In genomic region chr1:92521376-92521775, GRCm38 (mm10) we compare ENCODE assay signal across 10 mouse cellular contexts. TPM values are rescaled to one million over a fixed set of nuclear protein-coding genes. Genes with fewer than 3 reads are reported as not detected.
A peak's percentile ranks its signal among the peaks of the same experiment; 100 is the strongest.
DNase-seq lines count a peak whose midpoint lies in the region; ATAC-seq and TF ChIP-seq lines count a peak whose summit lies in the region.
"Had no signal": no experiment of that assay in that cellular context is flagged by ENCODE, and none has a peak within 500 bp of the region (broad histone marks: within the 10 kb centered on the region; RNA-seq: fewer than 3 reads in every experiment).

No protein-coding gene starts in this region.

- no peak overlapping the region for H3K9ac ChIP-seq in intestine, embryonic 14.5 days (ENCODE audit: low read length)
- no peak overlapping the region for H3K9ac ChIP-seq in intestine, embryonic 16.5 days (ENCODE audit: low read depth, low read length)
- H3K9ac ChIP-seq in neural tube, embryonic 11.5 days (ENCODE audit: low read length) = no peak overlapping the region
- H3K9ac ChIP-seq: embryonic facial prominence, embryonic 13.5 days; liver, embryonic 15.5 days had no signal

- H3K36me3 ChIP-seq in intestine, embryonic 14.5 days (ENCODE audit: control insufficient read depth, insufficient read depth, low read length) = no peaks in the 10 kb centered on the region
- H3K36me3 ChIP-seq in intestine, embryonic 16.5 days (ENCODE audit: control insufficient read depth, insufficient read depth, low read length) = no peaks in the 10 kb centered on the region
- no peaks in the 10 kb centered on the region for H3K36me3 ChIP-seq in G1E (replicated peaks)
- no peaks in the 10 kb centered on the region for H3K36me3 ChIP-seq in neural tube, embryonic 11.5 days (ENCODE audit: control insufficient read depth, insufficient read depth, low read length)
- H3K36me3 ChIP-seq: embryonic facial prominence, embryonic 13.5 days; liver, embryonic 15.5 days had no signal

- TF ChIP-seq CTCF in G1E (IDR thresholded peaks at IDR 0.05; ENCODE audit: low read depth, low read length) = no peak; the same call in 1 of the 2 replicates

- H3K27me3 ChIP-seq in intestine, embryonic 14.5 days (replicated peaks; ENCODE audit: control insufficient read depth, insufficient read depth, low read length) = no peaks in the 10 kb centered on the region
- no peaks in the 10 kb centered on the region for H3K27me3 ChIP-seq in intestine, embryonic 16.5 days (replicated peaks; ENCODE audit: control insufficient read depth, insufficient read depth, low read length)
- H3K27me3 ChIP-seq in G1E (ENCODE audit: insufficient read depth, low read length) = peaks cover 3% of the 10 kb centered on the region; the same call in 1 of the 2 replicates
- no peaks in the 10 kb centered on the region for H3K27me3 ChIP-seq in neural tube, embryonic 11.5 days (ENCODE audit: control insufficient read depth, insufficient read depth, low read length)
- H3K27me3 ChIP-seq: liver, embryonic 15.5 days had no signal

- ATAC-seq in intestine, embryonic 14.5 days (replicated peaks; ENCODE audit: low FRiP score, low TSS enrichment, low read depth) = no peak
- ATAC-seq in intestine, embryonic 16.5 days = no peak
- ATAC-seq in G1E (ENCODE audit: extremely low read depth, insufficient number of reproducible peaks, low FRiP score, poor library complexity, severe bottlenecking) = 0 out of 2 replicates have a peak, but pooled peaks have one; percentile 8
- ATAC-seq in neural tube, embryonic 11.5 days (ENCODE audit: insufficient read depth, low FRiP score, low TSS enrichment) = no peak

- no peaks in the 10 kb centered on the region for H3K9me3 ChIP-seq in intestine, embryonic 14.5 days (ENCODE audit: control insufficient read depth, low read length)
- H3K9me3 ChIP-seq in intestine, embryonic 16.5 days (ENCODE audit: control insufficient read depth, low read length) = no peaks in the 10 kb centered on the region
- no peaks in the 10 kb centered on the region for H3K9me3 ChIP-seq in G1E (replicated peaks)
- no peaks in the 10 kb centered on the region for H3K9me3 ChIP-seq in neural tube, embryonic 11.5 days (ENCODE audit: control insufficient read depth, low read length)
- H3K9me3 ChIP-seq: embryonic facial prominence, embryonic 13.5 days; liver, embryonic 15.5 days had no signal

- no peak overlapping the region for H3K4me3 ChIP-seq in intestine, embryonic 14.5 days (ENCODE audit: low read depth, low read length)
- H3K4me3 ChIP-seq in intestine, embryonic 16.5 days (ENCODE audit: low read length) = no peak overlapping the region
- H3K4me3 ChIP-seq in G1E (ENCODE audit: low read depth, low read length) = no peak overlapping the region
- H3K4me3 ChIP-seq in neural tube, embryonic 11.5 days (ENCODE audit: low read depth, low read length) = no peak overlapping the region
- H3K4me3 ChIP-seq: embryonic facial prominence, embryonic 13.5 days; liver, embryonic 15.5 days had no signal

- 20% methylated on average over 10 of the region's 10 CpGs for WGBS in intestine, embryonic 14.5 days
- 22% methylated on average over 10 of the region's 10 CpGs for WGBS in intestine, embryonic 16.5 days
- WGBS in neural tube, embryonic 11.5 days = 24% methylated on average over 10 of the region's 10 CpGs

- H3K4me1 ChIP-seq in intestine, embryonic 14.5 days (replicated peaks; ENCODE audit: control insufficient read depth, insufficient read depth, low read length) = no peaks in the 10 kb centered on the region
- H3K4me1 ChIP-seq in intestine, embryonic 16.5 days (ENCODE audit: control insufficient read depth, insufficient read depth, low read length) = no peaks in the 10 kb centered on the region
- no peaks in the 10 kb centered on the region for H3K4me1 ChIP-seq in G1E (ENCODE audit: insufficient read depth, low read depth, low read length)
- no peaks in the 10 kb centered on the region for H3K4me1 ChIP-seq in neural tube, embryonic 11.5 days (ENCODE audit: control insufficient read depth, insufficient read depth, low read length)
- H3K4me1 ChIP-seq: embryonic facial prominence, embryonic 13.5 days; liver, embryonic 15.5 days had no signal

- H3K27ac ChIP-seq in intestine, embryonic 14.5 days (ENCODE audit: low read depth) = no peak overlapping the region
- H3K27ac ChIP-seq in intestine, embryonic 16.5 days (ENCODE audit: low read length) = no peak overlapping the region
- no peak overlapping the region for H3K27ac ChIP-seq in neural tube, embryonic 11.5 days (ENCODE audit: low read depth, low read length)
- H3K27ac ChIP-seq: embryonic facial prominence, embryonic 13.5 days; liver, embryonic 15.5 days had no signal

- DNase-seq in intestine, embryonic 14.5 days (ENCODE audit: low spot score) = peak; percentile 91
- DNase-seq in G1E (ENCODE audit: low spot score) = peak; percentile 18
- peak; percentile 48 to 66 for DNase-seq in cerebellum, adult 18-20 months
- DNase-seq in forelimb bud, embryonic 11.5 days (ENCODE audit: low read depth, low spot score) = peak; percentile 51
- peak; percentile 39 to 73 for DNase-seq in layer of hippocampus, postnatal 25 days (ENCODE audit: extremely low spot score in 1 of 2, low spot score in 1 of 2)
- peak; percentile 65 for DNase-seq in neural tube, embryonic 11.5 days (ENCODE audit: low spot score)
- no peak for DNase-seq in natural killer cell, adult 2 months (ENCODE audit: low spot score in 2 of 2)

- no peak overlapping the region for H3K4me2 ChIP-seq in intestine, embryonic 14.5 days (ENCODE audit: low read length)
- H3K4me2 ChIP-seq in intestine, embryonic 16.5 days (ENCODE audit: low read depth, low read length) = no peak overlapping the region
- no peak overlapping the region for H3K4me2 ChIP-seq in neural tube, embryonic 11.5 days (ENCODE audit: low read depth)
- H3K4me2 ChIP-seq: embryonic facial prominence, embryonic 13.5 days; liver, embryonic 15.5 days had no signal

RNA-seq across cellular contexts. Expression of gene Olfr1414, which starts 2.9 kb away (rescaled TPM):
- not detected in 2 replicates for polyA plus RNA-seq in intestine, embryonic 14.5 days (2014; fragmentation: Nextera tagmentation; extraction: Ambion mirVana)
- not detected in 2 replicates for polyA plus RNA-seq in intestine, embryonic 16.5 days (2015; fragmentation: Nextera tagmentation; extraction: Ambion mirVana)
- total RNA-seq in G1E (2014; fragmentation: Nextera tagmentation) (not detected in 2 replicates), G1E (2017) (0.06 and 0.22 TPM in 2 replicates)
- polyA plus RNA-seq in G1E (2012) = not detected in 2 replicates
- total RNA-seq in layer of hippocampus, postnatal 25 days (2021) = not detected
- polyA plus RNA-seq in neural tube, embryonic 11.5 days (2014; fragmentation: Nextera tagmentation; extraction: Ambion mirVana) = not detected in 2 replicates
- polyA plus RNA-seq: embryonic facial prominence, embryonic 13.5 days; liver, embryonic 15.5 days had no signal

RNA-seq across cellular contexts. Expression of gene Olfr1415, which starts 25.5 kb away (rescaled TPM):
- not detected in 2 replicates for polyA plus RNA-seq in intestine, embryonic 14.5 days (2014; fragmentation: Nextera tagmentation; extraction: Ambion mirVana)
- polyA plus RNA-seq in intestine, embryonic 16.5 days (2015; fragmentation: Nextera tagmentation; extraction: Ambion mirVana) = not detected in 2 replicates
- total RNA-seq in G1E (2014; fragmentation: Nextera tagmentation) = not detected in 2 replicates
- total RNA-seq in G1E (2017) = 0.06 and 0.38 TPM in 2 replicates
- polyA plus RNA-seq in G1E (2012) = not detected in 2 replicates
- total RNA-seq in layer of hippocampus, postnatal 25 days (2021) = not detected
- not detected in 2 replicates for polyA plus RNA-seq in neural tube, embryonic 11.5 days (2014; fragmentation: Nextera tagmentation; extraction: Ambion mirVana)
- polyA plus RNA-seq: embryonic facial prominence, embryonic 13.5 days; liver, embryonic 15.5 days had no signal

RNA-seq across cellular contexts. Expression of gene Olfr1416, which starts 36.5 kb away (rescaled TPM):
- not detected in 2 replicates for polyA plus RNA-seq in intestine, embryonic 14.5 days (2014; fragmentation: Nextera tagmentation; extraction: Ambion mirVana)
- polyA plus RNA-seq in intestine, embryonic 16.5 days (2015; fragmentation: Nextera tagmentation; extraction: Ambion mirVana) = not detected in 2 replicates
- total RNA-seq in G1E (2014; fragmentation: Nextera tagmentation) (not detected in 2 replicates), G1E (2017) (0.16 and 0.17 TPM in 2 replicates)
- polyA plus RNA-seq in G1E (2012) = not detected in 2 replicates
- not detected for total RNA-seq in layer of hippocampus, postnatal 25 days (2021)
- polyA plus RNA-seq in neural tube, embryonic 11.5 days (2014; fragmentation: Nextera tagmentation; extraction: Ambion mirVana) = not detected in 2 replicates
- polyA plus RNA-seq: embryonic facial prominence, embryonic 13.5 days; liver, embryonic 15.5 days had no signal

RNA-seq across cellular contexts. Expression of gene Ndufa10, which starts 47.7 kb away (rescaled TPM):
- 312 and 331 TPM in 2 replicates for polyA plus RNA-seq in intestine, embryonic 14.5 days (2014; fragmentation: Nextera tagmentation; extraction: Ambion mirVana)
- polyA plus RNA-seq in intestine, embryonic 16.5 days (2015; fragmentation: Nextera tagmentation; extraction: Ambion mirVana) = 400 and 411 TPM in 2 replicates
- total RNA-seq in G1E (2014; fragmentation: Nextera tagmentation) (287 and 291 TPM in 2 replicates), G1E (2017) (170 and 195 TPM in 2 replicates)
- polyA plus RNA-seq in G1E (2012) = 68.6 and 81.3 TPM in 2 replicates
- total RNA-seq in layer of hippocampus, postnatal 25 days (2021) = 100 to 1,000 TPM; 259 to 264 TPM
- polyA plus RNA-seq in neural tube, embryonic 11.5 days (2014; fragmentation: Nextera tagmentation; extraction: Ambion mirVana) = 296 TPM in 2 replicates

RNA-seq across cellular contexts. Expression of gene Olfr1413, which starts 49.7 kb away (rescaled TPM):
- polyA plus RNA-seq in intestine, embryonic 14.5 days (2014; fragmentation: Nextera tagmentation; extraction: Ambion mirVana) = not detected in 2 replicates
- not detected in 2 replicates for polyA plus RNA-seq in intestine, embryonic 16.5 days (2015; fragmentation: Nextera tagmentation; extraction: Ambion mirVana)
- total RNA-seq in G1E (2014; fragmentation: Nextera tagmentation) (not detected in 2 replicates), G1E (2017) (0.29 TPM in 1 of 2 replicates, not detected in the other)
- polyA plus RNA-seq in G1E (2012) = 0.06 TPM in 1 of 2 replicates, not detected in the other
- total RNA-seq in layer of hippocampus, postnatal 25 days (2021) = not detected
- polyA plus RNA-seq in neural tube, embryonic 11.5 days (2014; fragmentation: Nextera tagmentation; extraction: Ambion mirVana) = not detected in 2 replicates
- polyA plus RNA-seq: embryonic facial prominence, embryonic 13.5 days; liver, embryonic 15.5 days had no signal

Comparison
In these comparisons a context has a peak if more than half of its experiments do, and no peak if none do; other contexts are left out.
1. DNase-seq: peak in intestine, embryonic 14.5 days (single experiment), G1E (single experiment), cerebellum, adult 18-20 months (2 of 2), forelimb bud, embryonic 11.5 days (single experiment), layer of hippocampus, postnatal 25 days (2 of 2) and neural tube, embryonic 11.5 days (single experiment); none in natural killer cell, adult 2 months (0 of 2).